26 mouse cellular contexts compared by ENCODE assay signal in the genomic region with DNA sequence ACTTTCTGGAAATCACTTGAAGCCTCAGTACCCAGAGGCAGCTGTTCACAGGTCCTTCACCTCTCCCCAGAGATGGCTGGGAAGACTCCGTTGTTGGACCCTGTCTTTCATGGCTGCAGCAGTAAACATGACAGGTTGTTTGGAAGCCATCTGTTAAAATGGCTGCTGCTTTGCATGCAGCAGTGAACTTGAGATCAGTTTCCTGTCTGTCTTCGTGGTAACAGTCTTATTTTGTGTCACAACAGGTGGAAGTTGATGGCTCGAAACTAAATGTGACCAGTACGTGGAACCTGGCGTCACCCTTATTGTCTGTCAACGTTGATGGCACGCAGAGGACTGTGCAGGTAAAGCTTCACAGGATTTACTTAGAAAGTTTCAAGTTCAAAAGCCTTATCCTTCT.
DNase-seq lines count a peak whose midpoint lies in the region; ATAC-seq and TF ChIP-seq lines count a peak whose summit lies in the region.
"Had no signal": no experiment of that assay in that cellular context is flagged by ENCODE, and none has a peak within 500 bp of the region (broad histone marks: within the 10 kb centered on the region; RNA-seq: fewer than 3 reads in every experiment).

No protein-coding gene starts in this region.

- intact Hi-C loops in heart, postnatal 10 days (cut with DNase I), result no loop called here

- dilution Hi-C loops in CH12.LX (cut with MboI; ENCODE audit: extremely low pct_ligation_motif_present, extremely low pct_unique_long_range_greater_than_20kb, low sequenced_read_pairs), result no loop called here

- TF ChIP-seq EP300 in CH12.LX (IDR thresholded peaks at IDR 0.05; ENCODE audit: low read length), result peak; percentile 25; the same call in 1 of the 2 replicates

- H3K4me2 ChIP-seq in hindbrain, postnatal 0 days (ENCODE audit: low read depth, low read length), result no peak overlapping the region
- no peak overlapping the region for H3K4me2 ChIP-seq in CH12.LX (ENCODE audit: insufficient read depth, low read depth, poor library complexity, severe bottlenecking)
- H3K4me2 ChIP-seq: embryonic facial prominence, embryonic 12.5 days; embryonic facial prominence, embryonic 15.5 days; heart, embryonic 13.5 days; hindbrain, embryonic 13.5 days had no signal

- peak; percentile 7 for DNase-seq in hindbrain, postnatal 0 days (ENCODE audit: low spot score)
- no peak for DNase-seq in hindbrain, embryonic 10.5 days (ENCODE audit: low spot score)
- DNase-seq in A20 (ENCODE audit: low read depth, low spot score) (peak; percentile 67), CH12.LX (ENCODE audit: extremely low read depth) (peak; percentile 59)
- peak; percentile 43 for DNase-seq in splenic B cell, adult 2 months (ENCODE audit: low read depth, low spot score)
- no peak for DNase-seq in ovary, postnatal 14 days (ENCODE audit: low spot score)
- DNase-seq in heart, postnatal 10 days, result no peak
- DNase-seq: adrenal gland, adult 2 months; adrenal gland, postnatal 25 days; cerebellum, adult 18-20 months; cerebellum, adult 9-10 months; cerebellum, postnatal 14 days; gastrocnemius, postnatal 10 days; gastrocnemius, postnatal 36 days; heart, adult 2 months had no signal

- H3K9me3 ChIP-seq in hindbrain, postnatal 0 days (ENCODE audit: low read length), result no peaks in the 10 kb centered on the region
- H3K9me3 ChIP-seq in hindbrain, embryonic 10.5 days, result no peaks in the 10 kb centered on the region
- no peaks in the 10 kb centered on the region for H3K9me3 ChIP-seq in CH12.LX (replicated peaks; ENCODE audit: low read length)
- H3K9me3 ChIP-seq: embryonic facial prominence, embryonic 12.5 days; embryonic facial prominence, embryonic 15.5 days; G1E; heart, embryonic 10.5 days; heart, embryonic 13.5 days; hindbrain, embryonic 13.5 days had no signal

- no peak for TF ChIP-seq POLR2A in CH12.LX (IDR thresholded peaks at IDR 0.05; ENCODE audit: low read depth, low read length)

- in situ Hi-C loops in CH12.LX (cut with MboI; ENCODE audit: low pct_ligation_motif_present, low pct_unique_long_range_greater_than_20kb, low sequenced_read_pairs), result no loop called here

- no peaks in the 10 kb centered on the region for H3K79me2 ChIP-seq in CH12.LX (replicated peaks; ENCODE audit: control insufficient read depth, extremely low read depth, insufficient read depth, poor library complexity, severe bottlenecking)

- no peak overlapping the region for H3K9ac ChIP-seq in hindbrain, postnatal 0 days (replicated peaks; ENCODE audit: low read length)
- no peak overlapping the region for H3K9ac ChIP-seq in CH12.LX (ENCODE audit: insufficient read depth, low read depth)
- H3K9ac ChIP-seq: embryonic facial prominence, embryonic 12.5 days; embryonic facial prominence, embryonic 15.5 days; heart, embryonic 13.5 days; hindbrain, embryonic 13.5 days had no signal

- H3K27ac ChIP-seq in hindbrain, postnatal 0 days, result no peak overlapping the region
- no peak overlapping the region for H3K27ac ChIP-seq in hindbrain, embryonic 10.5 days
- no peak overlapping the region for H3K27ac ChIP-seq in CH12.LX (ENCODE audit: insufficient read depth, low read depth)
- H3K27ac ChIP-seq: embryonic facial prominence, embryonic 12.5 days; embryonic facial prominence, embryonic 15.5 days; heart, adult 2 months; heart, embryonic 10.5 days; heart, embryonic 13.5 days; hindbrain, embryonic 13.5 days had no signal

- WGBS in hindbrain, postnatal 0 days, result 73% methylated on average over 7 of the region's 7 CpGs
- 82% methylated on average over 7 of the region's 7 CpGs for WGBS in hindbrain, embryonic 10.5 days

- no peaks in the 10 kb centered on the region for H3K4me1 ChIP-seq in hindbrain, postnatal 0 days (ENCODE audit: insufficient read depth, low read length)
- H3K4me1 ChIP-seq in hindbrain, embryonic 10.5 days (replicated peaks), result 0 out of 2 replicates have a peak, but pooled peaks cover 4% of the 10 kb centered on the region
- H3K4me1 ChIP-seq in CH12.LX (ENCODE audit: control insufficient read depth in 1 of 2, insufficient read depth in 2 of 2), result peaks cover 11 to 13% of the 10 kb centered on the region in 2 experiments
- H3K4me1 ChIP-seq: embryonic facial prominence, embryonic 12.5 days; embryonic facial prominence, embryonic 15.5 days; heart, embryonic 10.5 days; hindbrain, embryonic 13.5 days had no signal

- ATAC-seq in hindbrain, postnatal 0 days, result 0 out of 2 replicates have a peak, but pooled peaks have one; percentile 27
- ATAC-seq: forebrain, embryonic 16.5 days; hindbrain, embryonic 16.5 days; inflammation-experienced regulatory T-cells, adult 6 months; intestine, embryonic 16.5 days; Patski had no signal

- TF ChIP-seq CTCF in hindbrain, postnatal 0 days (IDR thresholded peaks at IDR 0.05; ENCODE audit: low read depth), result no peak
- no peak for TF ChIP-seq CTCF in CH12.LX (conservative IDR thresholded peaks at IDR 0.05 in 1 of 2, IDR thresholded peaks at IDR 0.05 in 1 of 2; ENCODE audit: low read depth in 2 of 2, low read length in 2 of 2)

- no peaks in the 10 kb centered on the region for H3K36me3 ChIP-seq in hindbrain, postnatal 0 days (ENCODE audit: insufficient read depth, low read length)
- H3K36me3 ChIP-seq in hindbrain, embryonic 10.5 days, result no peaks in the 10 kb centered on the region
- H3K36me3 ChIP-seq in CH12.LX (replicated peaks in 1 of 2; ENCODE audit: control insufficient read depth in 1 of 2, insufficient read depth in 1 of 2, low read length in 1 of 2), result peaks cover 2 to 4% of the 10 kb centered on the region in 2 experiments
- no peaks in the 10 kb centered on the region for H3K36me3 ChIP-seq in splenic B cell, adult 2 months (ENCODE audit: control insufficient read depth, insufficient read depth, low read length, poor library complexity, severe bottlenecking)
- H3K36me3 ChIP-seq: embryonic facial prominence, embryonic 12.5 days; embryonic facial prominence, embryonic 15.5 days; G1E; heart, embryonic 10.5 days; heart, embryonic 13.5 days; hindbrain, embryonic 13.5 days had no signal

- TF ChIP-seq RAD21 in CH12.LX (IDR thresholded peaks at IDR 0.05; ENCODE audit: low read depth, low read length), result no peak

- no peak overlapping the region for H3K4me3 ChIP-seq in hindbrain, postnatal 0 days (ENCODE audit: low read length)
- no peak overlapping the region for H3K4me3 ChIP-seq in hindbrain, embryonic 10.5 days
- H3K4me3 ChIP-seq in CH12.LX (replicated peaks in 1 of 3; ENCODE audit: low read depth in 2 of 3, low read length in 2 of 3, poor library complexity in 1 of 3), result no peak overlapping the region
- H3K4me3 ChIP-seq: embryonic facial prominence, embryonic 12.5 days; embryonic facial prominence, embryonic 15.5 days; heart, adult 2 months; heart, embryonic 10.5 days; heart, embryonic 13.5 days; hindbrain, embryonic 13.5 days had no signal

- H3K27me3 ChIP-seq in hindbrain, postnatal 0 days (ENCODE audit: insufficient read depth, low read length), result no peaks in the 10 kb centered on the region
- no peaks in the 10 kb centered on the region for H3K27me3 ChIP-seq in hindbrain, embryonic 10.5 days (ENCODE audit: insufficient read depth, poor library complexity, severe bottlenecking)
- no peaks in the 10 kb centered on the region for H3K27me3 ChIP-seq in CH12.LX (replicated peaks)
- H3K27me3 ChIP-seq in splenic B cell, adult 2 months (ENCODE audit: control insufficient read depth, insufficient read depth, low read length, poor library complexity, severe bottlenecking), result no peaks in the 10 kb centered on the region
- H3K27me3 ChIP-seq: embryonic facial prominence, embryonic 12.5 days; embryonic facial prominence, embryonic 15.5 days; heart, embryonic 13.5 days; hindbrain, embryonic 13.5 days; Patski had no signal

TF ChIP-seq in CH12.LX, 34 proteins besides CTCF, POLR2A, EP300 and RAD21:
- TF ChIP-seq BHLHE40 (IDR thresholded peaks at IDR 0.05; ENCODE audit: low read depth, low read length) (0 out of 2 replicates have a peak, but pooled peaks have one; percentile 28), MAX (IDR thresholded peaks at IDR 0.05; ENCODE audit: low read length) (no peak), MYC (IDR thresholded peaks at IDR 0.05; ENCODE audit: low read depth, low read length) (0 out of 2 replicates have a peak, but pooled peaks have one; percentile 29), ZMIZ1 (IDR thresholded peaks at IDR 0.05; ENCODE audit: low read depth, low read length) (no peak), TCF12 (IDR thresholded peaks at IDR 0.05; ENCODE audit: low read depth, low read length) (peak; percentile 45; the same call in 1 of the 2 replicates), TBP (conservative IDR thresholded peaks at IDR 0.05; ENCODE audit: low read depth, low read length) (no peak), ETS1 (conservative IDR thresholded peaks at IDR 0.05; ENCODE audit: low read depth, low read length) (peak; percentile 39; the same call in 1 of the 2 replicates), NELFE (IDR thresholded peaks at IDR 0.05; ENCODE audit: low read depth, low read length) (no peak), IRF4 (IDR thresholded peaks at IDR 0.05; ENCODE audit: low read depth, low read length) (no peak), ELF1 (IDR thresholded peaks at IDR 0.05; ENCODE audit: low read depth, low read length) (no peak), NRF1 (IDR thresholded peaks at IDR 0.05; ENCODE audit: low read depth, low read length) (0 out of 2 replicates have a peak, but pooled peaks have one; percentile 20), CHD2 (IDR thresholded peaks at IDR 0.05; ENCODE audit: low read length) (no peak)

Comparison
In these comparisons a context has a peak if more than half of its experiments do, and no peak if none do; other contexts are left out.
1. DNase-seq: peak in hindbrain, postnatal 0 days (single experiment), A20 (single experiment), CH12.LX (single experiment) and splenic B cell, adult 2 months (single experiment); none in hindbrain, embryonic 10.5 days (single experiment), ovary, postnatal 14 days (single experiment) and heart, postnatal 10 days (0 of 2).